Mouse (Mus musculus) thymus, adult 2 months (tissue): ENCODE results near the gene Hp1bp3. TPM values are rescaled to one million over a fixed set of nuclear protein-coding genes. Genes with fewer than 3 reads are reported as not detected.

Experiments
- DNase-seq: peaks from one replicate; pipeline ENCODE4 v3.0.0; 2021
- H3K27ac ChIP-seq: fragments of 200-500 bp; 2 replicates; pipeline ENCODE4 v1.5.1; 2012; ENCODE audit warnings: low read length, control low read depth; ENCODE audit not compliant: control insufficient read depth, insufficient read depth
- H3K27me3 ChIP-seq: fragments of 200-500 bp; 2 replicates; pipeline ENCODE4 v1.6.1; 2012; ENCODE audit warnings: mild to moderate bottlenecking, low read length, moderate library complexity, mixed read lengths; ENCODE audit not compliant: control insufficient read depth, insufficient read depth
- H3K36me3 ChIP-seq: fragments of 200-500 bp; 2 replicates; pipeline ENCODE4 v1.6.1; 2012; ENCODE audit warnings: mild to moderate bottlenecking, low read length, moderate library complexity; ENCODE audit not compliant: control insufficient read depth, insufficient read depth
- H3K4me1 ChIP-seq: fragments of 200-500 bp; replicated peaks from 2 replicates; pipeline ENCODE4 v1.6.1; 2012; ENCODE audit warnings: low read length; ENCODE audit not compliant: control insufficient read depth, insufficient read depth
- H3K4me3 ChIP-seq: fragments of 200-500 bp; 2 replicates; pipeline ENCODE4 v1.5.1; 2012; ENCODE audit warnings: mild to moderate bottlenecking, low read length, control low read depth, moderate library complexity; ENCODE audit not compliant: control insufficient read depth, insufficient read depth
- CTCF ChIP-seq: fragments of 200-500 bp; IDR thresholded peaks from 2 replicates; pipeline ENCODE4 v1.5.1; 2012; ENCODE audit warnings: mild to moderate bottlenecking, control low read depth, low read length, moderate library complexity, borderline replicate concordance; ENCODE audit not compliant: control insufficient read depth, poor library complexity, insufficient read depth; ENCODE audit errors: extremely low read depth
- POLR2A ChIP-seq: fragments of 200-500 bp; IDR thresholded peaks from 2 replicates; pipeline ENCODE4 v1.6.1; 2012; ENCODE audit warnings: mild to moderate bottlenecking, low read length, control low read depth, moderate library complexity; ENCODE audit not compliant: control insufficient read depth, poor library complexity, insufficient read depth; ENCODE audit errors: extremely low read depth
- WGBS: fragments of 180-500 bp; shearing (Covaris S2); methylation state at CpG from one replicate; pipeline ENCODE4 v1.1.7; 2018; 5-methylcytosine and 5-hydroxymethylcytosine counted together
- polyA plus RNA-seq: library from polyadenylated mRNA; depleted of rRNA; stranded (reverse); fragments of >200 nt; gene quantifications from 2 replicates; pipeline ENCODE4 v1.2.3, GENCODE M21; 2012; rRNA removed

Gene Hp1bp3
- 146 and 150 TPM in 2 replicates for polyA plus RNA-seq

DNA sequence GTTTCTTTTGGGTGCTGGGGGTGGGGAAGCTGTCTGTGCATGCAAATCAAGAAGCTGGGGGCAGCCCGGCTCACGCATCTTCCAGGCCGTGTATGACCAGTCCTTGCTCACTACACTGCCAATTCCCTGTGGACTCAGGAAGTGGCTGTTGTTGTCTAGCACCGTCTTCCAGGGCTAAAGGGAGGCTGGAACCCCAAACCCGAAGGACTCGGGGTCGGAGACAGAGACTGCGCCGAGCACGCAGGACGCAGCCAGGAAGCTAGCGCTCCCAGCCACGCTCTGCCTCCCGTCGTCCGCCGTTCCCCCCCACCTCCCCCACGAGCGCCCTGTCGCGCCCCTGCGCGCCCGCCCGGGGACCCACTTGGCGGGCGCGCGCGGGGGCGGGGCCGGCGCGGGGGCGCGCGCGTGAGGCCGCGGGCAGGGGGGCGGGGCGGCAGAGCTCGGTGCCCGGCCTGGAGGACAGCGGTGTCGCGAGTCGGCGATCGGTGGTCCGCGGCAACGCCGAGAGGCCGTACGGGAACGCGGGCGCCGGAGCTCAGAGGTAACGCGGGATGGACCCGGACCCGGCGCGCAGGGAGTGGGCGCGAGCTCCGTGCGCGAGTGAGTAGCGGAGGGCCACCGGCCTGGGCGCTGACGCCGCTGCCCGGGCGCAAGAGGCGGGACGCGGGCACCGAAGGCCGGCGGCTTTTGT, at the start of gene Hp1bp3:
Hp1bp3 (plus strand) TSS at position 97 of the 691 bp plus-strand sequence.
- H3K36me3 ChIP-seq = no peaks in the 10 kb centered on the region
- DNase-seq = peak; percentile 84
- H3K4me3 ChIP-seq = peak within 1 kb of the TSS; percentile 80
- TF ChIP-seq CTCF (no peak), POLR2A (peak; percentile 59)
- WGBS = under 1% methylated on average over 84 of the region's 84 CpGs
- H3K27me3 ChIP-seq = no peaks in the 10 kb centered on the region
- peak within 1 kb of the TSS; percentile 77 for H3K27ac ChIP-seq
- H3K4me1 ChIP-seq = peaks cover 23% of the 10 kb centered on the region

DNA sequence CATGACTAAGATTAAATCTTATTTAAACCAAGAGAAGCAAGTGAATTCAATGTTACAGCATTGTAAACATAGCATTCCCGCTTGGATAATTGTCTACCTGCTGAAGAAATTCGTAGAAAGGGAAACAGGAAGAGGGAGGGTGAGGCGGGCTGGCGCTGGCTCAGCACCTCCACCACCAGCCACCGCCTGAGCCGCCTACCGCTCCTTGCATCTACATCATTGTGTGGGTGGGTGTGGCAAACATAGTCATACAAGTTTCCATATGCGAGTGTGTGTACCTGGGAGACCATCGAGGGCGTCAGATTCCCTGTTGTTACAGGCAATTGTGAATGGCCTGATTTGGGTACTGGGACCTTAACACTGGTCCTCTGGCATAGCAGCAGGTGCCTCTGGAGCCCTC, 49.6 kb upstream of the Hp1bp3 start:
- Histone ChIP-seq H3K4me1 (no peaks in the 10 kb centered on the region), H3K36me3 (peaks cover 40% of the 10 kb centered on the region), H3K27ac (no peak overlapping the region), H3K4me3 (no peak overlapping the region), H3K27me3 (no peaks in the 10 kb centered on the region)
- TF ChIP-seq POLR2A = no peak
- TF ChIP-seq CTCF = no peak
- no peak for DNase-seq
- WGBS = 95% methylated on average over 10 of the region's 10 CpGs

DNA sequence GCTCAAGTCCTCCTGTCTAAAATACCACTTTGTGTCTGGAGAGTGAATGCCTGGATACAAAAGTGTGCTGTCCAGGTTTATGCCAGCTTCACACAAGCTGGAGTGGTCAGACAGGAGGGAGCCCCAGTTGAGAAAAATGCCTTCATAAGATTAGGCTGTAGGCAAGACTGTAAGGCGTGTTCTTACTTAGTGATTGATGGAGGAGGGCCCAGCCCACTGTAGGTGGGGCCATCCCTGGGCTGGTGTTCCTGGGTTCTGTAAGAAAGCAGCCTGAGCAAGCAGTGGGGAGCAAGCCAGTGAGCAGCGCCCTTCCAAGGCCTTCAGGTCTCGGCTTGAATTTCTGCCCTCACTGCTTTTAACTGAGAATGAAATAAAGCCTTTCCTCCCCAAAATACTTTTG, 47.9 kb upstream of the Hp1bp3 start:
- 99% methylated on average over 3 of the region's 3 CpGs for WGBS
- Histone ChIP-seq H3K27ac (no peak overlapping the region), H3K27me3 (no peaks in the 10 kb centered on the region), H3K36me3 (peaks cover 49% of the 10 kb centered on the region), H3K4me3 (no peak overlapping the region), H3K4me1 (no peaks in the 10 kb centered on the region)
- no peak for DNase-seq
- TF ChIP-seq POLR2A (no peak), CTCF (no peak)

DNA sequence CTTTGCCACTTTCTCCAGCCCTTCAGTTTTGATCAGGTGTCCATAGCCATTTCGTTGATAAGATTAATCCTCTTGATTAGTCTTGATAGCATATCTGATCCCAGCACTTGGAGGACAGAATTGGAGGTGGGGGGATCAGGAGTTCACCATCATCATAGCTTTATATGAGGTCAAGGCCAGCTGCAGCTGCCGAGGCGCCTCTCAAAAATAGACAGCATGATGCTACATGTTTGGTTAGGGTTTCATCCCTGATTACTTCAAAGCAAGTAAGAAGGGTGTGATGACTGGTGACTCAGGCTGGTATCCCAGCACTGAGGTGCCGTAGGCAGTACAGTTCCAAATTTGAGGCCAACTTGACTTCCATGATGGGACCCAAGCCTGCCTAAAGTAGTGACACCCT, 46.7 kb upstream of the Hp1bp3 start:
- H3K27me3 ChIP-seq = no peaks in the 10 kb centered on the region
- 94% methylated on average over 4 of the region's 4 CpGs for WGBS
- no peak for DNase-seq
- TF ChIP-seq CTCF (no peak), POLR2A (no peak)
- no peak overlapping the region for H3K27ac ChIP-seq
- peaks cover 47% of the 10 kb centered on the region for H3K36me3 ChIP-seq
- H3K4me1 ChIP-seq = no peaks in the 10 kb centered on the region
- no peak overlapping the region for H3K4me3 ChIP-seq

DNA sequence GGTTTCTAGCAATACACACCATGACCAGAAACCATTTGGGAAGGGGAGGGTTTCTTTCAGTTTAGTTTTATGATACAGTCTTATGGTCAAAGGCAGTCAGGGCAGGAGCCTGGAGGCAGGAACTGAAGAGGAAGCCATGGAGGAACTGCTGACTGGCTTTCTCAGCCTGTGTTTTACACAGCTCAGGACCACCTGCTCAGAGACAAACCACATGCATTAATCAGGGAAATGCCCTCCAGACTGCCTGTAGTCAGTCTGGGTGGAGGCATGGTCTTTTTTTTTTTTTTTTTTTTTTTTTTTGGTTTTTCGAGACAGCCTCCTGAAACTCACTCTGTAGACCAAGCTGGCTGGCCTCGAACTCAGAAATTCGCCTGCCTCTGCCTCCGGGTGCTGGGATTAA, 43.4 kb upstream of the Hp1bp3 start:
- H3K4me1 ChIP-seq = no peaks in the 10 kb centered on the region
- WGBS = 64% methylated on average over 4 of the region's 4 CpGs
- peaks cover 57% of the 10 kb centered on the region for H3K36me3 ChIP-seq

DNA sequence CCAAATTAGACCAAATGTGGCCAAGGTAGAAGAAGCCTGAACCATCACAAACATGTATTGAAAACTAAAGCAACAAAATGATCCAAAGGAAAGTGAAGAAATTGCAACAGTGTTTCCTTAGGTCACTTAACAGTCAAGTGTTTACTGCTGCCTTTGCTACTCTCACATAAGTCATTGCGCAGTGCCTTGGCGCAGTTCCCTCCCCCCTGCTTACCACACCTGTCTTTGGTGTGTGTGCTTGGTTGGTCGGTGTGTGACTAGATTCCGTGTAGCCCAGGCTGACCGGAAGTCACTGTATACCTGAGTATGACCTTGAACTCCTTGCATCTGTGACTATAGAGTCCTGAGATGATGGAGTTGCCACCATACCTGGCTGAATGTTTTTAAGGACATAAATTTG, 36.7 kb upstream of the Hp1bp3 start:
- Histone ChIP-seq H3K4me1 (no peaks in the 10 kb centered on the region), H3K4me3 (no peak overlapping the region), H3K27ac (no peak overlapping the region), H3K36me3 (peaks cover 72% of the 10 kb centered on the region), H3K27me3 (no peaks in the 10 kb centered on the region)
- WGBS = 96% methylated on average over 5 of the region's 5 CpGs
- no peak for TF ChIP-seq POLR2A
- no peak for TF ChIP-seq CTCF
- DNase-seq = no peak

More for the DNA sequence above, 43.4 kb upstream of the Hp1bp3 start:
- DNase-seq = no peak
- Histone ChIP-seq H3K27me3 (no peaks in the 10 kb centered on the region), H3K27ac (no peak overlapping the region), H3K4me3 (no peak overlapping the region)
- TF ChIP-seq CTCF = no peak
- no peak for TF ChIP-seq POLR2A
